Mouse (Mus musculus): ENCODE results near the gene Isca2.

Gene Isca2

GRCm38 (mm10) chr12:84772726-84773441 is at the start of gene Isca2, which contains the start of gene Npc2:
TSS of gene Isca2 (plus strand) at chr12:84773251.
TSS of gene Npc2 (minus strand) at chr12:84773152.
- peak; percentile 95 to 97 for DNase-seq (ENCODE audit: low spot score in 2 of 2)

- no peak for DNase-seq (ENCODE audit: low spot score in 2 of 2)
Measured at GRCm38 (mm10) chr12:84726391-84726790, 46.7 kb upstream of the Isca2 start.

- no peak for DNase-seq (ENCODE audit: low spot score in 2 of 2)
Measured at GRCm38 (mm10) chr12:84726986-84727385, 46.1 kb upstream of the Isca2 start.

- DNase-seq (ENCODE audit: low spot score in 2 of 2), result no peak
Measured at GRCm38 (mm10) chr12:84727434-84727833, 45.6 kb upstream of the Isca2 start.

GRCm38 (mm10) chr12:84728421-84728820 is 44.6 kb upstream of the Isca2 start:
- DNase-seq (ENCODE audit: low spot score in 2 of 2), result no peak

GRCm38 (mm10) chr12:84733366-84733765 is 39.7 kb upstream of the Isca2 start:
- no peak for DNase-seq (ENCODE audit: low spot score in 2 of 2)

GRCm38 (mm10) chr12:84743496-84743895 is 29.6 kb upstream of the Isca2 start:
- DNase-seq (ENCODE audit: low spot score in 2 of 2), result no peak

GRCm38 (mm10) chr12:84745700-84746099 is 27.4 kb upstream of the Isca2 start:
- DNase-seq (ENCODE audit: low spot score in 2 of 2), result no peak

GRCm38 (mm10) chr12:84748134-84748533 is 24.9 kb upstream of the Isca2 start:
- no peak for DNase-seq (ENCODE audit: low spot score in 2 of 2)

- no peak for DNase-seq (ENCODE audit: low spot score in 2 of 2)
Measured at GRCm38 (mm10) chr12:84750661-84751060, 22.4 kb upstream of the Isca2 start.

- no peak for DNase-seq (ENCODE audit: low spot score in 2 of 2)
Measured at GRCm38 (mm10) chr12:84752131-84752977, 20.7 kb upstream of the Isca2 start.

GRCm38 (mm10) chr12:84755008-84755695 is 17.9 kb upstream of the Isca2 start:
- peak; percentile 47 to 67 for DNase-seq (ENCODE audit: low spot score in 2 of 2)

GRCm38 (mm10) chr12:84756016-84756415 is 17.0 kb upstream of the Isca2 start:
- DNase-seq (ENCODE audit: low spot score in 2 of 2), result peak; percentile 63 to 81

- DNase-seq (ENCODE audit: low spot score in 2 of 2), result no peak
Measured at GRCm38 (mm10) chr12:84759063-84759462, 14.0 kb upstream of the Isca2 start.

GRCm38 (mm10) chr12:84762532-84762931 is 10.5 kb upstream of the Isca2 start:
- DNase-seq (ENCODE audit: low spot score in 2 of 2), result no peak

- DNase-seq (ENCODE audit: low spot score in 2 of 2), result no peak
Measured at GRCm38 (mm10) chr12:84763577-84764218, 9.4 kb upstream of the Isca2 start.

GRCm38 (mm10) chr12:84764756-84765155 is 8.3 kb upstream of the Isca2 start:
- DNase-seq (ENCODE audit: low spot score in 2 of 2), result no peak

- DNase-seq (ENCODE audit: low spot score in 2 of 2), result no peak
Measured at GRCm38 (mm10) chr12:84765506-84765905, 7.5 kb upstream of the Isca2 start.

- no peak for DNase-seq (ENCODE audit: low spot score in 2 of 2)
Measured at GRCm38 (mm10) chr12:84766113-84766735, 6.8 kb upstream of the Isca2 start.

GRCm38 (mm10) chr12:84767510-84767909 is 5.5 kb upstream of the Isca2 start:
- DNase-seq (ENCODE audit: low spot score in 2 of 2), result no peak

GRCm38 (mm10) chr12:84769624-84770023 is 3.4 kb upstream of the Isca2 start:
- DNase-seq (ENCODE audit: low spot score in 2 of 2), result no peak
